Mouse (Mus musculus) stomach, embryonic 16.5 days (tissue): ENCODE results near the gene Ankrd27. TPM values are rescaled to one million over a fixed set of nuclear protein-coding genes. Genes with fewer than 3 reads are reported as not detected.
"Not testable (repeated sequence)": the region's sequence is repeated elsewhere in the genome, so short reads cannot be mapped to it uniquely, and the experiment has no call there.

Source experiments
- ATAC-seq: fragments of 200-750 bp; cut with Nextera tagmentation; 2 replicates; pipeline ENCODE4 v1.8.0; 2017; ENCODE audit warnings: moderate number of reproducible peaks, moderate TSS enrichment; ENCODE audit not compliant: insufficient read depth, low FRiP score
- H3K27ac ChIP-seq: fragments of 300-500 bp; sonication (generic); 2 replicates; pipeline ENCODE4 v1.5.1; 2014; ENCODE audit warnings: low read length
- H3K27me3 ChIP-seq: fragments of 300-500 bp; sonication (generic); 2 replicates; pipeline ENCODE4 v1.6.1; 2014; ENCODE audit warnings: low read length, control low read depth, mixed read lengths; ENCODE audit not compliant: control insufficient read depth, insufficient read depth
- H3K36me3 ChIP-seq: fragments of 300-500 bp; sonication (generic); 2 replicates; pipeline ENCODE4 v1.6.1; 2014; ENCODE audit warnings: low read length; ENCODE audit not compliant: control insufficient read depth, insufficient read depth
- H3K4me1 ChIP-seq: fragments of 300-500 bp; sonication (generic); 2 replicates; pipeline ENCODE4 v1.6.1; 2014; ENCODE audit warnings: low read length, control low read depth, mixed read lengths; ENCODE audit not compliant: control insufficient read depth, insufficient read depth
- H3K4me2 ChIP-seq: fragments of 300-500 bp; sonication (generic); 2 replicates; pipeline ENCODE4 v1.6.1; 2014; ENCODE audit warnings: low read depth, low read length, mixed read lengths
- H3K4me3 ChIP-seq: fragments of 300-500 bp; sonication (generic); replicated peaks from 2 replicates; pipeline ENCODE4 v1.5.1; 2014; ENCODE audit warnings: mild to moderate bottlenecking, low read length
- H3K9ac ChIP-seq: fragments of 300-500 bp; sonication (generic); 2 replicates; pipeline ENCODE4 v1.6.1; 2014; ENCODE audit warnings: low read length
- H3K9me3 ChIP-seq: fragments of 300-500 bp; sonication (generic); replicated peaks from 2 replicates; pipeline ENCODE4 v1.6.1; 2016; ENCODE audit warnings: low read length, control low read depth; ENCODE audit not compliant: control insufficient read depth
- WGBS: fragments of 180-500 bp; shearing (Covaris S2); extraction: QIAGEN DNeasy Blood & Tissue Kit; methylation state at CpG from one replicate; pipeline ENCODE4 v1.1.7; 2014; 5-methylcytosine and 5-hydroxymethylcytosine counted together
- polyA plus RNA-seq: library from polyadenylated mRNA; unstranded; fragments of >200 nt; fragmentation: Nextera tagmentation; extraction: Ambion mirVana; gene quantifications from 2 replicates; pipeline ENCODE4 v1.2.1, GENCODE M21; 2015

Gene Ankrd27
- polyA plus RNA-seq, 1 experiment from 2014 or later = 38.0 TPM

- peaks cover 5% of the 10 kb centered on the region; the same call in 1 of the 2 replicates for H3K4me1 ChIP-seq
- no peaks in the 10 kb centered on the region for H3K27me3 ChIP-seq
- H3K27ac ChIP-seq = peak overlapping the region; percentile 59
- no peak overlapping the region for H3K9ac ChIP-seq
- no peaks in the 10 kb centered on the region for H3K36me3 ChIP-seq
- 52% methylated on average over 3 of the region's 3 CpGs for WGBS
- H3K4me3 ChIP-seq = no peak overlapping the region
- ATAC-seq = no peak
- H3K4me2 ChIP-seq = no peak overlapping the region
- H3K9me3 ChIP-seq = no peaks in the 10 kb centered on the region
These were observed 28.5 kb upstream of the Ankrd27 start for GRCm38 (mm10) chr7:35557577-35557976.

GRCm38 (mm10) chr7:35558681-35559080 is 27.4 kb upstream of the Ankrd27 start:
- no peaks in the 10 kb centered on the region for H3K9me3 ChIP-seq
- ATAC-seq = no peak
- H3K4me1 ChIP-seq = peaks cover 5% of the 10 kb centered on the region; the same call in 1 of the 2 replicates
- H3K27ac ChIP-seq = no peak overlapping the region
- no peak overlapping the region for H3K4me3 ChIP-seq
- H3K36me3 ChIP-seq = no peaks in the 10 kb centered on the region
- no peak overlapping the region for H3K9ac ChIP-seq
- 53% methylated on average over 2 of the region's 2 CpGs for WGBS
- H3K4me2 ChIP-seq = no peak overlapping the region
- no peaks in the 10 kb centered on the region for H3K27me3 ChIP-seq

GRCm38 (mm10) chr7:35559838-35560237 is 26.2 kb upstream of the Ankrd27 start:
- Histone ChIP-seq H3K4me1 (peaks cover 5% of the 10 kb centered on the region; the same call in 1 of the 2 replicates), H3K4me2 (no peak overlapping the region), H3K36me3 (no peaks in the 10 kb centered on the region), H3K27me3 (no peaks in the 10 kb centered on the region), H3K4me3 (no peak overlapping the region), H3K9ac (no peak overlapping the region), H3K9me3 (no peaks in the 10 kb centered on the region), H3K27ac (no peak overlapping the region)
- ATAC-seq = no peak
- 90% methylated on average over 3 of the region's 3 CpGs for WGBS

- Histone ChIP-seq H3K4me1 (no peaks in the 10 kb centered on the region; the same call in 1 of the 2 replicates), H3K27me3 (no peaks in the 10 kb centered on the region), H3K27ac (no peak overlapping the region), H3K4me3 (no peak overlapping the region), H3K36me3 (no peaks in the 10 kb centered on the region), H3K9me3 (no peaks in the 10 kb centered on the region), H3K9ac (no peak overlapping the region), H3K4me2 (no peak overlapping the region)
- WGBS = 64% methylated on average over 11 of the region's 11 CpGs
- no peak for ATAC-seq
These were observed 23.0 kb upstream of the Ankrd27 start for GRCm38 (mm10) chr7:35563071-35563470.

GRCm38 (mm10) chr7:35564067-35564865 is 21.8 kb upstream of the Ankrd27 start:
- Histone ChIP-seq H3K27me3 (no peaks in the 10 kb centered on the region), H3K9ac (no peak overlapping the region), H3K27ac (no peak overlapping the region), H3K4me2 (no peak overlapping the region), H3K9me3 (no peaks in the 10 kb centered on the region), H3K4me3 (no peak overlapping the region), H3K4me1 (no peaks in the 10 kb centered on the region), H3K36me3 (no peaks in the 10 kb centered on the region)
- 75% methylated on average over 2 of the region's 2 CpGs for WGBS
- no peak for ATAC-seq

GRCm38 (mm10) chr7:35564872-35565271 is 21.2 kb upstream of the Ankrd27 start:
- WGBS = 77% methylated on average over 10 of the region's 10 CpGs
- not testable (repeated sequence) for H3K4me1 ChIP-seq, H3K36me3 ChIP-seq, H3K9me3 ChIP-seq, ATAC-seq, H3K4me3 ChIP-seq, H3K9ac ChIP-seq, H3K27me3 ChIP-seq, H3K4me2 ChIP-seq, H3K27ac ChIP-seq

GRCm38 (mm10) chr7:35565965-35566364 is 20.1 kb upstream of the Ankrd27 start:
- WGBS = 76% methylated on average over 13 of the region's 13 CpGs
- H3K4me3 ChIP-seq, H3K27ac ChIP-seq, H3K4me1 ChIP-seq, H3K9me3 ChIP-seq, ATAC-seq, H3K27me3 ChIP-seq, H3K36me3 ChIP-seq, H3K4me2 ChIP-seq, H3K9ac ChIP-seq: not testable (repeated sequence)

- not testable (repeated sequence) for H3K27ac ChIP-seq, H3K27me3 ChIP-seq, H3K36me3 ChIP-seq, H3K4me2 ChIP-seq, H3K4me3 ChIP-seq, ATAC-seq, H3K9me3 ChIP-seq, H3K9ac ChIP-seq, H3K4me1 ChIP-seq
- 85% methylated on average over 4 of the region's 4 CpGs for WGBS
These were observed 16.3 kb upstream of the Ankrd27 start for GRCm38 (mm10) chr7:35569724-35570123.

GRCm38 (mm10) chr7:35570883-35571282 is 15.2 kb upstream of the Ankrd27 start:
- H3K36me3 ChIP-seq, H3K4me1 ChIP-seq, H3K4me2 ChIP-seq, H3K27me3 ChIP-seq, H3K9me3 ChIP-seq, H3K4me3 ChIP-seq, H3K27ac ChIP-seq, H3K9ac ChIP-seq, ATAC-seq: not testable (repeated sequence)
- 22% methylated on average over 6 of the region's 6 CpGs for WGBS
